Mouse (Mus musculus) CH12.LX (cell line): ENCODE results near the gene Ibsp.

Experiments
- BHLHE40 ChIP-seq: IDR thresholded peaks from 2 replicates; pipeline ENCODE4 v1.6.1; 2011; ENCODE audit warnings: mild to moderate bottlenecking, low read depth, low read length, improper control_type of control experiment
- CTCF ChIP-seq, 2 experiments: IDR thresholded peaks in 1 of 2; conservative IDR thresholded peaks in 1 of 2; 2 replicates each; pipeline ENCODE4 v1.5.1; 2011 to 2012; ENCODE audit warnings: low read depth in 2 of 2, low read length in 2 of 2, improper control_type of control experiment in 1 of 2, inconsistent platforms in 1 of 2, mild to moderate bottlenecking in 1 of 2, moderate library complexity in 1 of 2
- ETS1 ChIP-seq: conservative IDR thresholded peaks from 2 replicates; pipeline ENCODE4 v1.6.1; 2012; ENCODE audit warnings: low read depth, mild to moderate bottlenecking, inconsistent platforms, low read length, improper control_type of control experiment, moderate library complexity
- MAX ChIP-seq: IDR thresholded peaks from 2 replicates; pipeline ENCODE4 v1.6.1; 2011; ENCODE audit warnings: low read length, improper control_type of control experiment
- MYC ChIP-seq: IDR thresholded peaks from 2 replicates; pipeline ENCODE4 v1.6.1; 2011; ENCODE audit warnings: low read depth, mild to moderate bottlenecking, improper control_type of control experiment, low read length
- NELFE ChIP-seq: IDR thresholded peaks from 2 replicates; pipeline ENCODE4 v1.6.1; 2011; ENCODE audit warnings: low read depth, low read length, improper control_type of control experiment
- POLR2A ChIP-seq: IDR thresholded peaks from 2 replicates; pipeline ENCODE4 v1.6.1; 2011; ENCODE audit warnings: low read depth, mild to moderate bottlenecking, improper control_type of control experiment, low read length
- POLR2AphosphoS2 ChIP-seq: IDR thresholded peaks from 2 replicates; pipeline ENCODE4 v1.6.1; 2011; ENCODE audit warnings: low read depth, low read length, improper control_type of control experiment
- RAD21 ChIP-seq: IDR thresholded peaks from 2 replicates; pipeline ENCODE4 v1.6.1; 2011; ENCODE audit warnings: low read depth, mild to moderate bottlenecking, low read length, improper control_type of control experiment, moderate library complexity
- SIN3A ChIP-seq: IDR thresholded peaks from 2 replicates; pipeline ENCODE4 v1.6.1; 2012; ENCODE audit warnings: low read length, improper control_type of control experiment, inconsistent platforms
- UBTF ChIP-seq: IDR thresholded peaks from 2 replicates; pipeline ENCODE4 v1.6.1; 2012; ENCODE audit warnings: low read depth, mild to moderate bottlenecking, inconsistent platforms, low read length, improper control_type of control experiment, moderate library complexity
- USF2 ChIP-seq: conservative IDR thresholded peaks from 2 replicates; pipeline ENCODE4 v1.6.1; 2011; ENCODE audit warnings: low read depth, low read length, improper control_type of control experiment

GRCm38 (mm10) chr5:104351041-104351440, 52.1 kb downstream of the Ibsp start:
- TF ChIP-seq MYC (no peak), POLR2A (no peak), RAD21 (no peak), UBTF (no peak), SIN3A (no peak), POLR2AphosphoS2 (no peak), BHLHE40 (no peak), ETS1 (no peak), CTCF (conservative IDR thresholded peaks at IDR 0.05 in 1 of 2, IDR thresholded peaks at IDR 0.05 in 1 of 2; ENCODE audit: low read depth in 2 of 2, low read length in 2 of 2) (no peak), MAX (no peak), USF2 (no peak), NELFE (no peak)
